Mouse (Mus musculus): ENCODE measurements at regions not wholly inside any gene's neighbourhood (a gene's known extent, or its start where the extent isn't known, plus 50 kb on each side); places are given as distances from the start of the nearest gene placed in this dataset.

DNA sequence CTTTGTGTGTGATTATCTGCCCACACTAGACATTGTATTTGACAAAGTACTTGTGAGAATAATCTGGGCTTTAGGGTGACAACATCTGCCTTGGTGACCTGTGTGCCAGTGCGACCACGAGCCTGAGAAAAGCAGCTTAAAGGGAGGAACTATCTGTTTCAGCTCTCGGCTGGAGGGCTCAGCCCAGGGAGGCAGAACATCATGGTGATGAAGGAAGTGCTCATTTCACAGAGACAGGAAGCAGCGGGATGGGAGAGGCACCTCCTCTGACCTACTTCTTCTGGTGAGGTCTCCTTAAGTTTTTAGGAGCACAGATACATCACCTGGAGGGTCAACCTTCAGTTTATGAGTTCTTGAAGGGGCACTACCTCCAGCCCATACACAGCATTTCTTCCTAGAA is 89.8 kb downstream of the Kif26a start:
- DNase-seq (ENCODE audit: low read depth, low spot score) = no peak

GRCm38 (mm10) chr12:112237061-112237490 is 91.1 kb downstream of the Kif26a start:
- no peak for DNase-seq (ENCODE audit: low read depth, low spot score)

DNA sequence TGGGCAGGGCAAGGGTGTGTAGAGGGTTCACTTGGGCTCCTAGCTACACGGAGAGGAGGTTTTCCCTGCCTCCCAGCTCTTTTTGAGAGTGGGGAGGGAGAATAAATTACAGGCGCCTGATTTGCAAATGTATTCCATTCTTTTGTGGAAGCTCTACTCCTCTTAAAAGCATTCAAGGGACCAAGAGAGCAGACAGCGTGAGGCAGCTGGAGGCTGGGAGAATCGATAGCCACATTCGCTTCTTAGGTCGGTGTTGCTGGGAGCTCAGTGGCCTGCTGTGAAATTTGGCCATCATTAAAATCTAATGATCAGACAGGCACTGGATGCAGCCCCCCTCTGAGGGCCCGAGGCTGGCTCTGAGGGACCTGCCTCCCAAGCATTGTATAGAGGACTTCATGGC is 92.8 kb downstream of the Kif26a start:
- no peak for DNase-seq (ENCODE audit: low read depth, low spot score)

DNA sequence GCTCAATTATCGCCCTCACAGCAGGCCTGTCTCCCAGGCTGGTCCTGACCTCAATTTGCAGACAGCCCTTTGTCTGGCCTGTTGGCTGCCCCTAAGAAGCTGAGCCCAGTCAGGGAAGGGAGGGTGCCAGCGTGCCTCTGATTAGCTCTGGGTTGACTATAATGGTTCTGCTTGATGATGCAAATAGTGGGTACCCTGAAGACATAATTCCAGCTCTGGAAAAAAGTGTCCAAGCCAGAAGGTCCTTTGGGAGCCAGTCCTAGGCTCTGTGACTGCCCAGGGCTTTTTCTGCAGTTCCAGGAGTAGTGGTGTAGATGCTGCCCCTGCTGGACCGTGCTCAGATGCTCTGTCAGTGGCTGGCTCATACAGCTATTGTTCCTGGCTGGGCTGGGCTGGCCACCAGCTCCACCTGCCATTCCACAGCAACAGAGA is 95.7 kb downstream of the Kif26a start:
- no peak for DNase-seq (ENCODE audit: low read depth, low spot score)

- DNase-seq (ENCODE audit: low read depth, low spot score) = no peak
Measured at GRCm38 (mm10) chr12:112243231-112243630, 97.2 kb downstream of the Kif26a start.

GRCm38 (mm10) chr12:112250894-112251293 is 104.9 kb downstream of the Kif26a start:
- DNase-seq (ENCODE audit: low read depth, low spot score) = no peak

GRCm38 (mm10) chr12:112253461-112253860 is 107.5 kb downstream of the Kif26a start:
- DNase-seq (ENCODE audit: low read depth, low spot score) = no peak

- DNase-seq (ENCODE audit: low read depth, low spot score) = no peak
Measured at GRCm38 (mm10) chr12:112255223-112255622, 109.2 kb downstream of the Kif26a start.

- DNase-seq (ENCODE audit: low read depth, low spot score) = no peak
Measured at GRCm38 (mm10) chr12:112257691-112258090, 111.7 kb downstream of the Kif26a start.

DNA sequence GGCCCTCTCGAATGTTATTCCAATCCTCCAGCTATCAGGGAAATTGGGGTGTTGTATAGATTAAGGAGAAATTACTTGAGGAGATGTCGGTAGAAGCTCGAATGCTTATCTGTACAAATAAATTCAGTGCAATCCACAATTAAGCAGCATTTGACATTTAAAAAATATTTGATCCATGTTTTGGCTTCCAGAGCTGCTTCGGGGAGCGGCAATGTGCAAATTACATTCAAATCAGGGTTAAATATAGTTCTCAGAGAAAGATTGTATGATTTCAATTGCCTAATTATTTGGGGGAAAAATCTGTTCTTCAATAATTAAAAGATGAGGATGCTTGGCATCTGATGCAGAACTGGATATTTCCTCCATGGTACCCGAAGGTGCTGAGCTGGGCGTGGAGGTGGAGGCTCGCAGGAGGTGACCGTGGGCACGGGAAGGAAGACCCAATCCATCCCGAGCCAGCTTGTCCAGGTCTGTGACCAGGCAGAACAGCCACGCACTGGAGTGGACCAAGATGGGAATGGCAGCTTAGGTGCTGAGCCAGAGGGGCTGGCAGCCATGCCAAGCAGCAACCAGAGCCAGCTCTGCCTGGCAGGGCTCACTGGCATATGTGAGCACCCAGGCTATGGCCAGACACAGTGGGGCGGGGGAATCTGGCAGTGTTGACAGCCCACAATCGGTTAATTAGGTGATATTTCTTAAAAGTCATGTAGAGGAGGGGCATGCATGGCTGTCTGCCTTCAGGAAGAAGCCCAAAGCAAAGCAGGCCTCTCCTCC is 117.5 kb downstream of the Kif26a start:
- DNase-seq (ENCODE audit: low read depth, low spot score) = no peak

DNA sequence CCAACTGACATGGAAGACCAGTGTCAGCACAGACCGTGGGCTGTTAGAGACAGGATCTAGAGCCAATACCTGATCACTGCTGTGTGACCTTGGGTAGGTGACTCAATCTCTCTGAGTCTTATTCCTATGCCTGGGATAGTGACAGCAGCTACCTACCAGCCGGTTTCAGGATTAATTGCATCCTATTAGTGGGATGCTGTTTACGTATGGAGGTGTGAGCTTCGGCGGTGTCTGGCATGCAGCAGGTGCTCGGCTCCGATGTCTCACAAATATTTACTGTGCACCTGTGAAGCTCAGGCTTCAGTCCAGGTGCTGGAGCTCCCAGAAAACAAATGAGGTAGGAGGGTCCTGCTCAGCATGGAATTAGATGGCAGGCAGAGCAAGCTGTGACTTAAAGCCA is 118.2 kb downstream of the Kif26a start:
- no peak for DNase-seq (ENCODE audit: low read depth, low spot score)

- DNase-seq (ENCODE audit: low read depth, low spot score) = no peak
Measured at GRCm38 (mm10) chr12:112265289-112265969, 119.4 kb downstream of the Kif26a start.

DNA sequence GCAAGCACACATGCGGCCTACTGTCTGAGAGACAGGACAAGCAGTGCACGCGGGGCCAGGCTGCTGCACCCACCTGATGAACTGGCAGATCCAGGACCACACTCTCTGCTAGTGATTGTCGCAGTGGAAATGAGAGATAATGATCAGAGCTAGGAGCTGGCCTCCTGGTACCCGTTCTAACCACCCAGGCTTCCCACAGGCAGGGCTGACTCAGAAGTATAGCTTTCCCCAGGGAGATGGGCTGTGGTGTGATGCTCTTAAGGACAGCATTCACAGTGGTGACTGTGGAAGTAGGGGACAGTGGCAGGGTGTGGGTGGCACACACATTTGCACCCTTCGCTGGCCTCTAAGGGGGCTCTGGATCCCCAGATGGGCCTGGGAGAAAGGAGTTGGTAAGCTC is 128.0 kb downstream of the Kif26a start:
- DNase-seq (ENCODE audit: low read depth, low spot score) = no peak

DNA sequence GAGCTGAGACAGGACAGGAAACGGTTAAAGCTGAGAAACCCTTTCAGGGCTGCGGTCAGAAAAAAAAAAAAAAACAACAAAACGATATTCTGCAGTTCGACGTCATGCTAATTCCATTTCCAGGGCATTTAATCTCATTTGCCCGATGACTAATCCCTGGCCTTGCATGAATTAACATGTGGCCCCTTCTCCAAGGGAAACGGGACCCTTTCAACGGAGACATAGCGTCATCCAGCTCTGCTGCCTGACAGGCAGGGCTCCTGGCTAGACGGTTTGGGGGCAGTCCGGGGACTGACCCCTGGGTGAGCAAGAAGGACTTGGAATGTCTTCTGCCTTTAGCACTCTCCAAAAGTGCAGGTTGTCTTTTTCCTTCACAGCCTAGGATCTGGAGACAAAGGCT is 128.7 kb downstream of the Kif26a start:
- peak; percentile 24 for DNase-seq (ENCODE audit: low read depth, low spot score)

DNA sequence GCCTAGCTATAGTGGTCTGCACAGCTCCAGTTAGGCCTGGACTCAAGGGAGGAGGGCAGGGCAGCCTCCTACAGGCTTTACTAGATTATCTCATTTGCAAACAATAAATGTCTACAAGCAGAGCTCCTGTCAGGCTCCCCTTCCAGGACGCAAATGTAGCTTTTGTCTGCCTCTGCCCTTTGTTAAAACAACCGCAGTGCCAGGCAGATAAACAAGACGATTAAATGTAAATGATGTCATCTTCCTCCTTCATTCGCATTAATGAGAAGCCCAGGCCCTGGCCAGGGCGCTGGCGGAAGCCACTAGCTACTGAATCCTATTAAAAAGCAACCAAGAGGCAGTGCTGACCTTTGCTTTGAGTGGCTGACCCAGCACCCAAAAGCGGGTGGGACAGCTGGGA is 130.6 kb downstream of the Kif26a start:
- DNase-seq (ENCODE audit: low read depth, low spot score) = no peak

GRCm38 (mm10) chr12:112277511-112277910 is 131.5 kb downstream of the Kif26a start:
- DNase-seq (ENCODE audit: low read depth, low spot score) = no peak

GRCm38 (mm10) chr12:112285096-112285495 is 139.1 kb downstream of the Kif26a start:
- DNase-seq (ENCODE audit: low read depth, low spot score) = no peak

DNA sequence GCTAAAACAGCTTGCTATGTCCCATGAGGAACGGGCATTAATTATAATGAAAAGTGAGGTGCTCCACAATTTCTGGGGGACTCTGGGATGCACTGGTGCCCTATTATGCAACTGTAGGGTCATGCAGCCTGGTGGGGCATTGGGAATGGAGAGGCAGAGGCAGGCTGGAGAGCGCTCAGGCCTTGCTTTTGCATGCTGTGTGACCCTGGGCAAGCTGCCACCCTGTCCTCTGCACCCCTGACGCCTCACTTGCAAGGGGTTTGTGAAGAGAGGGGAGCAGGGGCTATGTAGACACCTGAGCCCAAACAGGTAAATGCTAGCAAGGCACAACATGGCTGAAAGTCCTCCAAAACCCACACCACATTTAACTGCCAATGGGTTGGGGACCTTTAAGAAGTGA is 142.8 kb downstream of the Kif26a start:
- no peak for DNase-seq (ENCODE audit: low read depth, low spot score)

GRCm38 (mm10) chr12:112290299-112290698 is 144.3 kb downstream of the Kif26a start:
- no peak for DNase-seq (ENCODE audit: low read depth, low spot score)

- no peak for DNase-seq (ENCODE audit: low read depth, low spot score)
Measured at GRCm38 (mm10) chr12:112291748-112292561, 145.9 kb downstream of the Kif26a start.

- DNase-seq (ENCODE audit: low read depth, low spot score) = no peak
Measured at GRCm38 (mm10) chr12:112293105-112293504, 147.1 kb downstream of the Kif26a start.

GRCm38 (mm10) chr12:112295337-112295941 is 149.4 kb downstream of the Kif26a start:
- no peak for DNase-seq (ENCODE audit: low read depth, low spot score)

Data from retina, postnatal 7 days (tissue).